Mouse (Mus musculus): Measurements from ENCODE around the gene Dld.

Dld gene

GRCm38 (mm10) chr12:31320817-31321216, 30.4 kb downstream of the Dld start:
- DNase-seq (ENCODE audit: low spot score): no peak

DNA sequence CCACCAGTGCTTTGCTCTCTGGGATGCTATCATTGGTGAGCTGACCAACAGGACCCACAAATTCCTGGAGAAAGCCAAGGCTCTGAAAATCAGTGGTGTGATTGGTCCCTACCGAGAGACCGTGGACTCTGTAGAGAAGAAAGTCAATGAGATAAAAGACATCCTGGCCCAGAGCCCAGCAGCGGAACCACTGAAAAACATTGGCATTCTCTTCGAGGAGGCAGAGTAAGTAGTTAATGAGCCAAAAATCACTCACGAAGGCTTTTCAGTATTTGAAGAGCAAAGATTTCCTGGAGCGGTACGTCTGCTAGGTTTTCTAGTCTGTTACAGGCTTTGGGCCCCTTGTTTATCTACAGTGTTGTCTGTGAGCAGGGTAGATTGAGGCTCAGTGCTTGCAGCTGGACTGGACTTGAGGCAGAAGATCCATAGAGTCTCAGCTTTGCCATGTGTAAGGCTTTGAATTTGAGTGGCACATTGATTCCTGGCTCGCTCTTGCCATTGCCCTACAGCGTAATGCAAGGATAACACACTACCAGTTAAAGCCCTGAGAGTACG, 32.8 kb downstream of the Dld start:
- DNase-seq (ENCODE audit: low spot score): no peak

- DNase-seq (ENCODE audit: low spot score): no peak
Measured at GRCm38 (mm10) chr12:31317670-31318408, 33.4 kb downstream of the Dld start.

- DNase-seq (ENCODE audit: low spot score): no peak
Measured at GRCm38 (mm10) chr12:31315961-31316360, 35.3 kb downstream of the Dld start.

- DNase-seq (ENCODE audit: low spot score): no peak
Measured at GRCm38 (mm10) chr12:31314310-31314709, 36.9 kb downstream of the Dld start.

- DNase-seq (ENCODE audit: low spot score): no peak
Measured at GRCm38 (mm10) chr12:31313136-31313535, 38.1 kb downstream of the Dld start.

GRCm38 (mm10) chr12:31312281-31312680, 39.0 kb downstream of the Dld start:
- DNase-seq (ENCODE audit: low spot score): no peak

- DNase-seq (ENCODE audit: low spot score): no peak
Measured at GRCm38 (mm10) chr12:31311671-31312265, 39.5 kb downstream of the Dld start.

DNA sequence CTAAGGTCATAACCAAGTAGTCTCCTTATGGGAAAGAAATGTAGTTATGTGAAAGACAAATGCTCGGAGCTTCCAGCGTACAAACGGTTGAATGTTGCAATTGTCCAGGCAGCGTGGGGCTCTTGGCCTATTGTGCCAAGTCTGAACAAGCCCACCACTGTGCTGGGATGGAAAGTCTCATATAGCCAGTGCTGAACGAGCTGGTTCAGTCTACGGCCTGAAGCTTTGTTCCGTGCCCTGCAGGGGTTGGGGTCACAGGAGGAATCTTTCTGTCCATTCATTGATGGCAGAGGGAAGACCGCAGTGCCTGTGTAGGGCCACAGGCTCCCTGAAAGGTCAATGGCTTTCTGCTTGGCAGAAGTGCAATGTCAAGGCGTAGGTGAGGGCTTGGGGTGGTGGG, 40.6 kb downstream of the Dld start:
- DNase-seq (ENCODE audit: low spot score): no peak

DNA sequence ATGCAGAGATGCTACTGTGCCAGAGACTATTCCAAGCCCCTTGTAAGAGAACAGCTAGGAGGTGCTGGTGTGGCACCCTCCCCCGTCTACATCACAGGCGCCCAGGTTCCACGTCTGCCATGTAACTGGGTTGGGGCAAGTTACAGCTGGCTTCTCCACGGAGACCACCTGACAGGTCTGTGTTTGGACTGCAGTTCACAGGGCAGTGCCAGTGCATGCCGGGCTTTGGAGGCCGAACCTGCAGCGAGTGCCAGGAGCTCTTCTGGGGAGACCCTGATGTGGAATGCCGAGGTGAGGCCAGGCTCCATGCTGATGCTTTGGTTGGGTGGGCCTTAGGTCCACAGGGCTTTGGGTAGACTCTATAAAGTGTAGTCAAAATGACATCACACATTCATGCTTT, 43.5 kb downstream of the Dld start:
- DNase-seq (ENCODE audit: low spot score): no peak

- no peak for DNase-seq (ENCODE audit: low spot score)
Measured at GRCm38 (mm10) chr12:31307011-31307410, 44.2 kb downstream of the Dld start.

DNA sequence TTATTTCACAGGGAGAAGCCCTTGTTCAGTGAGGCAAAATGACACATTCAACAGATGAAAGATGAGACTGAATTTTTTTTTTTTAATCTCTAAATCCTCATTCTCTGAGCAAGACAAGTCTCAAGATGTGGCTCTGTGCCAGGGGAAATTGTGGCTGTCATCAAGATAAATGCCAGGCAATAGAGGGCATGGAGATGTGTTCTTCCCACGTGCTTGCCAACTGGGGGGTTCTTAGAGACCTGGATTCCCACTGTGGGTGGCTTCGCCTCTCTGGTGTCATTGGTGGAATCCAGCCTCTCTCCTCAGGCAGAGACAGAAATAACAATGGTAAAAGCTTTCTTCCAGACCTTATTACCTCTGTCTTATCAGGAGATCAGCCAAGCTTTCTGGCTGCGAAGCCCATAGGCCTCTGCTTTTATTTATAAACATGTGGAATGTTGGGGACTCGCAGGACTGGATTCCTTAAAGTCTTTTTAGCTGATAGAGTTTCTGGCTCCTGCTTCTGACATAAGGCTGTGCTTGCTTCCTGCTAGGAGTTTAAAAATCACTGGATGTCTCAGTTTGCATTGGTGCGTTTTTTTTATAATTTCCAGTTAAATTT, 45.1 kb downstream of the Dld start:
- no peak for DNase-seq (ENCODE audit: low spot score)

DNA sequence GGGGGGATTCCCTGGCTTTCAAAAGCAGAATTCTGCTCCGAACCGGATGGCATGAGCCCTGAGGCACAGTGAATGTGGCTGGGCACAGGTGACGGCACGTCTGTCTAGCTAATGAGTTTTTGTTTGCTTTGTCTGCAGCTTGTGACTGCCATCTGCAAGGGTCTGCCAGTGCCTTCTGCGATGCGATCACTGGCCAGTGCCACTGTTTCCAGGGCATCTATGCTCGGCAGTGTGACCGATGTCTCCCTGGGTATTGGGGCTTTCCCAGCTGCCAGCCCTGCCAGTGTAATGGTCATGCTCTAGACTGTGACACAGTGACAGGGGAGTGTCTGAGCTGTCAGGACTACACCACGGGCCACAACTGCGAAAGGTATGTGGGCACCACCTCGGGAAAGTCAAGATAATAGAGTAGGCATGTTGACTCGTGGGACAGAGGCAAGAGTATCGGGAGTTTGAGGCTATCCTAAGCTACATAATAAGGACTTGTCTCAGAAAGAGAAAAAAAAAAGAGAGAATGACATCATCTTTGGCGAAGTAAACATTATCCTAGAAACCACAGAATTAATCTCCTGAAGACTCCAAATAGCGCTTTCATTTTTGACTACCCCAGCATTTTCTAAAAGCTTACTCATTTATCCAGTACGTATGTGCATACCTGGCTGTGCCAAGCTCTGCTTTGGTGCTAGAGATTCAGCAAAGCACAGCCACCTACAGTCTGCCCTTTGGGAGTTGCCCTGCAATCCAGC, 48.3 kb downstream of the Dld start:
- no peak for DNase-seq (ENCODE audit: low spot score)

GRCm38 (mm10) chr12:31302266-31302665, 49.0 kb downstream of the Dld start:
- DNase-seq (ENCODE audit: low spot score): no peak

DNA sequence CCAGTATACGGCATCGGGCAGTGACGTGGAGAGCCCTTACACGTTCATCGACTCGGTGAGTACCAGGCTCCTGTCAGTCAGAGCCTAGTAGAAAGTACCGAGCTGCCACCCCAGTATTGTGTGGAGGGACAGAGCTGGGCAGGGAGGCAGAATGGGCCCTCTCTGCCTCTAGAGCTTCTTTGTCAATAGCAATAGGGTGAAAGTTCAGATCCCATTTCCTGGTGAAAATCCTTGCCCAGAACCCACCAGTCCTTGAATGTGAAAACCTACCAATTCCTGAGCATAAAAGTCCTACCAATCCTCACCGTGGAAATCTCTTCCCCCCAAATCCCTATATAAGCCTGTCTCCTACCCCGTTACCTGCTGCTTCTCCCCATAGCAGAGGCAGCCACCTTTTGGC, 51.0 kb downstream of the Dld start:
- DNase-seq (ENCODE audit: low spot score): no peak

- no peak for DNase-seq (ENCODE audit: low spot score)
Measured at GRCm38 (mm10) chr12:31299676-31300197, 51.5 kb downstream of the Dld start.

GRCm38 (mm10) chr12:31299126-31299525, 52.1 kb downstream of the Dld start:
- DNase-seq (ENCODE audit: low spot score): no peak

DNA sequence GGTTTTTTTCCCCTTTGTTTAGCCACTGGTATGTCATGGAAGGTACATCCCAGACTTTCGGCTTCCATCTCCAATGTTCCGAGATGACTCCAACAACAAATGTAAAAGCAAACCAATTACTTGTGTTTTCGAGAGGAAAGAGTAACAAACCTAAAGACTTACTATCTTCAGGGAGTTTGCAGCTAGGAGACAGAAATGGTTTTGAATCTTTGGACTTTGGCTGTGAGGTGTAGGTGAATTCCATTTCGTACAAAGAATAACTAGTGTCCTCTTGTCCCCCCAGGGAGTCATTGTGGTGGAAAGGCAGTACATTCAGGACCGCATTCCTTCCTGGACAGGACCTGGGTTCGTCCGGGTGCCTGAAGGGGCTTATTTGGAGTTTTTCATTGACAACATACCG, 52.7 kb downstream of the Dld start:
- no peak for DNase-seq (ENCODE audit: low spot score)

DNA sequence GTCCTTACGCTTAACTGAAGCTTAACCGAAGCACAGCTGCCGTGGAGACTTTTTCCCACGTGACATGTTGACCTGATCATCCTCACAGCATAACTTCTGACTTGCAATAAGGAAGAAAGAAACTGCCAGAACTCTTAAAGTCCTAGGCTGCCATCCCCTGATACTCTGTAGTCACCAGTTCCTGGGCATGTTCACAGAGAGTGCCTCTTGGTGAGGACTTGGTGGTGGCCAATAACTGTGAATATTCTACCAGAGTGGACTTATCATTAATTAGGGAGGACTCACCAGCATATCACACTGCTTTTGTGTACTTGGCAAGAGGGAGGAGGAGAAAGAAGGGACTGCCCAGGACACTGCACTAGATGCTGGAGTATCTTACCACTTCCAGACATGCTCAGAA, 53.1 kb downstream of the Dld start:
- DNase-seq (ENCODE audit: low spot score): no peak

- DNase-seq (ENCODE audit: low spot score): no peak
Measured at GRCm38 (mm10) chr12:31296097-31296496, 55.2 kb downstream of the Dld start.

- DNase-seq (ENCODE audit: low spot score): no peak
Measured at GRCm38 (mm10) chr12:31295505-31295904, 55.7 kb downstream of the Dld start.

GRCm38 (mm10) chr12:31294996-31295395, 56.3 kb downstream of the Dld start:
- DNase-seq (ENCODE audit: low spot score): no peak

Measured in testis, postnatal 10 days (tissue).